Mouse (Mus musculus) MEL (cell line): ENCODE data around the gene Tnfsf12. TPM values are rescaled to one million over a fixed set of nuclear protein-coding genes. Genes with fewer than 3 reads are reported as not detected.

Experiments
- DNase-seq: peaks from one replicate; pipeline ENCODE4 v3.0.0; 2011; ENCODE audit warnings: low read depth, low spot score
- H3K27ac ChIP-seq: 2 replicates; pipeline ENCODE4 v1.5.1; 2012; ENCODE audit warnings: low read depth, mild to moderate bottlenecking, control low read depth, low read length, moderate library complexity; ENCODE audit not compliant: control insufficient read depth
- H3K27me3 ChIP-seq, 2 experiments: fragments of 150-350 bp in 1 of 2; sonication (generic) in 1 of 2; 2 replicates each; pipeline ENCODE4 v1.6.1; 2012; ENCODE audit warnings: low read length in 2 of 2, mild to moderate bottlenecking in 2 of 2, improper control_type of control experiment in 1 of 2, moderate library complexity in 1 of 2; ENCODE audit not compliant: insufficient read depth in 2 of 2, control insufficient read depth in 1 of 2
- H3K36me3 ChIP-seq, 2 experiments: 2 replicates each; pipeline ENCODE4 v1.6.1; 2012 to 2014; ENCODE audit warnings: low read length in 2 of 2, improper control_type of control experiment in 1 of 2, inconsistent platforms in 1 of 2, mild to moderate bottlenecking in 1 of 2; ENCODE audit not compliant: insufficient read depth in 2 of 2, control insufficient read depth in 1 of 2
- H3K4me1 ChIP-seq, 2 experiments: fragments of 150-350 bp in 1 of 2; sonication (generic) in 1 of 2; 2 replicates each; pipeline ENCODE4 v1.6.1; 2012; ENCODE audit warnings: low read length in 2 of 2, improper control_type of control experiment in 1 of 2, mild to moderate bottlenecking in 1 of 2; ENCODE audit not compliant: insufficient read depth in 2 of 2, control insufficient read depth in 1 of 2
- H3K4me3 ChIP-seq, 2 experiments: fragments of 150-350 bp in 1 of 2; sonication (generic) in 1 of 2; 2 replicates each; pipeline ENCODE4 v1.5.1; 2012; ENCODE audit warnings: low read depth in 2 of 2, low read length in 2 of 2, mild to moderate bottlenecking in 2 of 2, moderate library complexity in 2 of 2, control low read depth in 1 of 2, improper control_type of control experiment in 1 of 2; ENCODE audit not compliant: control insufficient read depth in 1 of 2, insufficient read depth in 1 of 2
- H3K79me2 ChIP-seq: 2 replicates; pipeline ENCODE4 v1.6.1; 2012; ENCODE audit warnings: mild to moderate bottlenecking, low read length, moderate library complexity; ENCODE audit not compliant: control insufficient read depth, poor library complexity, insufficient read depth
- H3K9ac ChIP-seq: 2 replicates; pipeline ENCODE4 v1.6.1; 2012; ENCODE audit warnings: low read depth, mild to moderate bottlenecking, control low read depth, low read length, moderate library complexity; ENCODE audit not compliant: control insufficient read depth, poor library complexity, severe bottlenecking
- H3K9me3 ChIP-seq: fragments of 150-350 bp; sonication (generic); replicated peaks from 2 replicates; pipeline ENCODE4 v1.6.1; 2012; ENCODE audit warnings: mild to moderate bottlenecking, low read length, improper control_type of control experiment, moderate library complexity; ENCODE audit not compliant: insufficient read depth
- CHD1 ChIP-seq: IDR thresholded peaks from 2 replicates; pipeline ENCODE4 v1.6.1; 2012; ENCODE audit warnings: low read depth, mild to moderate bottlenecking, inconsistent platforms, low read length, improper control_type of control experiment
- CHD2 ChIP-seq: IDR thresholded peaks from 2 replicates; pipeline ENCODE4 v1.6.1; 2011; ENCODE audit warnings: low read length, improper control_type of control experiment
- E2F4 ChIP-seq: IDR thresholded peaks from 2 replicates; pipeline ENCODE4 v1.6.1; 2011; ENCODE audit warnings: low read depth, low read length, improper control_type of control experiment, borderline replicate concordance
- ELF1 ChIP-seq: IDR thresholded peaks from 2 replicates; pipeline ENCODE4 v1.6.1; 2014; ENCODE audit warnings: low read depth, mild to moderate bottlenecking, inconsistent platforms, low read length, improper control_type of control experiment, moderate library complexity
- ETS1 ChIP-seq: IDR thresholded peaks from 2 replicates; pipeline ENCODE4 v1.6.1; 2012; ENCODE audit warnings: low read depth, mild to moderate bottlenecking, inconsistent platforms, low read length, improper control_type of control experiment, moderate library complexity
- GABPA ChIP-seq: IDR thresholded peaks from 2 replicates; pipeline ENCODE4 v1.6.1; 2012; ENCODE audit warnings: low read depth, mild to moderate bottlenecking, inconsistent platforms, low read length, improper control_type of control experiment, moderate library complexity
- GATA1 ChIP-seq: IDR thresholded peaks from 2 replicates; pipeline ENCODE4 v1.6.1; 2011; ENCODE audit warnings: low read depth, low read length, improper control_type of control experiment
- HCFC1 ChIP-seq: IDR thresholded peaks from 2 replicates; pipeline ENCODE4 v1.6.1; 2012; ENCODE audit warnings: low read depth, mild to moderate bottlenecking, inconsistent platforms, low read length, improper control_type of control experiment, moderate library complexity
- KAT2A ChIP-seq: conservative IDR thresholded peaks from 2 replicates; pipeline ENCODE4 v1.6.1; 2012; ENCODE audit warnings: low read depth, low read length, improper control_type of control experiment, inconsistent platforms
- NRF1 ChIP-seq: IDR thresholded peaks from 2 replicates; pipeline ENCODE4 v1.6.1; 2014; ENCODE audit warnings: low read depth, mild to moderate bottlenecking, inconsistent platforms, low read length, improper control_type of control experiment, moderate library complexity; ENCODE audit not compliant: poor library complexity, insufficient read depth, severe bottlenecking
- POLR2AphosphoS2 ChIP-seq: IDR thresholded peaks from 2 replicates; pipeline ENCODE4 v1.6.1; 2011; ENCODE audit warnings: low read length, improper control_type of control experiment
- POLR2AphosphoS5 ChIP-seq: IDR thresholded peaks from 2 replicates; pipeline ENCODE4 v1.6.1; 2012; ENCODE audit warnings: low read depth, borderline replicate concordance, mild to moderate bottlenecking, inconsistent platforms, low read length, moderate library complexity, mixed read lengths
- RCOR1 ChIP-seq: IDR thresholded peaks from 2 replicates; pipeline ENCODE4 v1.6.1; 2012; ENCODE audit warnings: low read depth, mild to moderate bottlenecking, inconsistent platforms, low read length, improper control_type of control experiment
- SIN3A ChIP-seq: IDR thresholded peaks from 2 replicates; pipeline ENCODE4 v1.6.1; 2012; ENCODE audit warnings: low read length, improper control_type of control experiment, inconsistent platforms
- SMC3 ChIP-seq: IDR thresholded peaks from 2 replicates; pipeline ENCODE4 v1.6.1; 2011; ENCODE audit warnings: low read depth, low read length, improper control_type of control experiment
- TBP ChIP-seq: IDR thresholded peaks from 2 replicates; pipeline ENCODE4 v1.8.0; 2011; ENCODE audit warnings: low read depth, low read length, improper control_type of control experiment
- USF1 ChIP-seq: IDR thresholded peaks from 2 replicates; pipeline ENCODE4 v1.6.1; 2014; ENCODE audit warnings: low read depth, mild to moderate bottlenecking, inconsistent platforms, low read length, improper control_type of control experiment, moderate library complexity
- USF2 ChIP-seq, 2 experiments: IDR thresholded peaks; 2 replicates each; pipeline ENCODE4 v1.6.1; 2011 to 2012; ENCODE audit warnings: improper control_type of control experiment in 2 of 2, low read length in 2 of 2, borderline replicate concordance in 1 of 2, inconsistent platforms in 1 of 2, low read depth in 1 of 2, mild to moderate bottlenecking in 1 of 2; ENCODE audit not compliant: insufficient read depth in 1 of 2
- ZMIZ1 ChIP-seq: IDR thresholded peaks from 2 replicates; pipeline ENCODE4 v1.6.1; 2012; ENCODE audit warnings: low read depth, mild to moderate bottlenecking, inconsistent platforms, low read length, improper control_type of control experiment, moderate library complexity
- ZNF384 ChIP-seq: IDR thresholded peaks from 2 replicates; pipeline ENCODE4 v1.6.1; 2012; ENCODE audit warnings: low read depth, mild to moderate bottlenecking, inconsistent platforms, low read length, improper control_type of control experiment
- polyA plus RNA-seq, 2 experiments: library from polyadenylated mRNA; stranded (reverse) in 1 of 2; unstranded in 1 of 2; fragments of >175 nt in 1 of 2; fragments of >200 nt in 1 of 2; gene quantifications; 2 replicates each; pipeline versions ENCODE4 v1.2.1 to v1.2.4; 2012; ENCODE audit warnings: low replicate concordance in 2 of 2, low read depth in 1 of 2; ENCODE audit not compliant: insufficient read length in 2 of 2, insufficient read depth in 1 of 2, missing spikeins in 1 of 2
- total RNA-seq: library from RNA; depleted of rRNA; stranded (reverse); fragments of 300-350 nt; gene quantifications from 2 replicates; pipeline ENCODE4 v1.2.3, GENCODE M21; 2012

The Tnfsf12 gene
- total and polyA plus RNA-seq, 3 experiments, result 0.10 TPM; not detected in 2

GRCm38 (mm10) chr11:69686377-69686776 lies 9.3 kb downstream of the Tnfsf12 start:
- peaks cover 0 to 3% of the 10 kb centered on the region in 2 experiments; a peak in 1 of 4 replicates for H3K36me3 ChIP-seq
- no peak overlapping the region for H3K9ac ChIP-seq
- peaks cover 5% of the 10 kb centered on the region for H3K79me2 ChIP-seq
- H3K27me3 ChIP-seq, result no peaks in the 10 kb centered on the region
- H3K9me3 ChIP-seq, result no peaks in the 10 kb centered on the region
- no peak overlapping the region for H3K4me3 ChIP-seq
- DNase-seq, result no peak
- TF ChIP-seq TBP (no peak), ELF1 (no peak), USF1 (no peak), POLR2AphosphoS2 (no peak), CHD1 (no peak)
- H3K4me1 ChIP-seq, result peaks cover 0 to 5% of the 10 kb centered on the region in 2 experiments; a peak in 3 of 4 replicates
- no peak overlapping the region for H3K27ac ChIP-seq

DNA sequence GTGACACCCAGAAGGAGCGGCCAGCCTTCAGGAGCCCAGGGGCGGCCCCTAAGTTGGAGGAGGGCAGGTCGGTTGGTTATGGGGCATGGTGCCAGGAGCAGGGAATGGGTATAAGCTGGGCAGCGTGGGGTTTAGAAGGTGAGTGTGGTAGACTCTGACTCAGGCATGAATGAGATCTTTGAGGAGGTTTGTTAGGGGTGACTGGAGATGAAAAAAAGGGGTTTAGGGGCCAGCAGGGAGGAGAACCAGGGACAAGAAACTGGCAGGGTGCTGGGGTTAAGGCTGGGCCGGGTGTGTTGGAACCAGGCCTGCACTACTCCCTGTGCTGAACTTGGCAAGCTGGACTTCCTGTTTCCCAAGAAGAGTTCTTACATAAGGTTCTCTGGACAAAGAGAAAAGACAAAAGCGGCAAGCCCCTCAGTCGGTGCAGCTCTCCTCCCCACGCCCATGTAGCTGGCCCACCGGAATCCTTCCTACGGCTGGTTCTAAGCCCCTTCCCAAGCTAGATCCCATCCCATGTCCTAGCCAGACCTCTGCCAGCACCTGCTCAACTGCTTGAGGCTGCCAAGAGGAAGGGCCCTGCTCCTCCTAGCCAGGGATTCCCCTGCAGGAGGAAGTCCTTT lies 10.0 kb downstream of the Tnfsf12 start, which contains the start of gene Tnfsf13:
Gene Tnfsf13 (minus strand): TSS at position 259 of the 623 bp plus-strand sequence.
- Histone ChIP-seq H3K27ac (no peak within 1 kb of the TSS), H3K36me3 (peaks cover 0 to 7% of the 10 kb centered on the region in 2 experiments; a peak in 2 of 4 replicates), H3K4me3 (no peak within 1 kb of the TSS), H3K9me3 (no peaks in the 10 kb centered on the region), H3K27me3 (no peaks in the 10 kb centered on the region), H3K4me1 (peaks cover 3 to 9% of the 10 kb centered on the region in 2 experiments; a peak in 3 of 4 replicates), H3K9ac (peak within 1 kb of the TSS; percentile 9; the same call in 1 of the 2 replicates), H3K79me2 (peaks cover 12% of the 10 kb centered on the region)
- no peak for TF ChIP-seq E2F4
- no peak for TF ChIP-seq POLR2AphosphoS2
- TF ChIP-seq GABPA, result no peak
- no peak for TF ChIP-seq USF2 (IDR thresholded peaks at IDR 0.05; ENCODE audit: borderline replicate concordance in 1 of 2, insufficient read depth in 1 of 2, low read depth in 1 of 2, low read length in 2 of 2)
- no peak for TF ChIP-seq ZMIZ1
- no peak for TF ChIP-seq POLR2AphosphoS5
- TF ChIP-seq GATA1, result no peak
- no peak for TF ChIP-seq CHD2
- no peak for TF ChIP-seq SIN3A
- TF ChIP-seq ETS1, result no peak
- no peak for TF ChIP-seq RCOR1
- no peak for TF ChIP-seq NRF1
- no peak for TF ChIP-seq ZNF384
- TF ChIP-seq SMC3, result no peak
- TF ChIP-seq HCFC1, result no peak
- TF ChIP-seq KAT2A, result no peak
- DNase-seq, result peak; percentile 52
